Mouse (Mus musculus) right cerebral cortex, postnatal 14 days (tissue): ENCODE results near the gene Plekhb2.
A peak's percentile ranks its signal among the peaks of the same experiment; 100 is the strongest.

Source experiments
- DNase-seq: peaks from one replicate; pipeline ENCODE4 v3.0.0; 2022

The Plekhb2 gene

GRCm38 (mm10) chr1:34837951-34838689 lies 11.7 kb upstream of the Plekhb2 start:
- DNase-seq = no peak

GRCm38 (mm10) chr1:34839241-34839640 lies 10.5 kb upstream of the Plekhb2 start:
- no peak for DNase-seq

- no peak for DNase-seq
These were observed 7.9 kb upstream of the Plekhb2 start for GRCm38 (mm10) chr1:34841709-34842388.

GRCm38 (mm10) chr1:34842389-34842861 lies 7.4 kb upstream of the Plekhb2 start:
- peak; percentile 28 for DNase-seq

GRCm38 (mm10) chr1:34842887-34843618 lies 6.7 kb upstream of the Plekhb2 start, which contains the start of gene Fam168b:
Gene Fam168b (minus strand): TSS chr1:34843065.
- DNase-seq = peak; percentile 87

- no peak for DNase-seq
These were observed 2.7 kb upstream of the Plekhb2 start for GRCm38 (mm10) chr1:34847070-34847469.

GRCm38 (mm10) chr1:34850343-34851136 lies 764 bp downstream of the Plekhb2 start:
- DNase-seq = no peak

GRCm38 (mm10) chr1:34851562-34851961 lies 1.8 kb downstream of the Plekhb2 start:
- DNase-seq = no peak

GRCm38 (mm10) chr1:34852116-34852878 lies 2.5 kb downstream of the Plekhb2 start:
- DNase-seq = no peak

- DNase-seq = no peak
These were observed 4.0 kb downstream of the Plekhb2 start for GRCm38 (mm10) chr1:34853786-34854185.

- no peak for DNase-seq
These were observed 5.4 kb downstream of the Plekhb2 start for GRCm38 (mm10) chr1:34855056-34855739.

- DNase-seq = no peak
These were observed 8.9 kb downstream of the Plekhb2 start for GRCm38 (mm10) chr1:34858671-34859070.

GRCm38 (mm10) chr1:34859761-34860160 lies 10.0 kb downstream of the Plekhb2 start:
- DNase-seq = no peak

- DNase-seq = no peak
These were observed 10.4 kb downstream of the Plekhb2 start for GRCm38 (mm10) chr1:34860205-34860604.

- DNase-seq = no peak
These were observed 13.1 kb downstream of the Plekhb2 start for GRCm38 (mm10) chr1:34862877-34863276.

GRCm38 (mm10) chr1:34863323-34863722 lies 13.5 kb downstream of the Plekhb2 start:
- no peak for DNase-seq

GRCm38 (mm10) chr1:34864243-34864642 lies 14.5 kb downstream of the Plekhb2 start:
- no peak for DNase-seq

- DNase-seq = no peak
These were observed 16.1 kb downstream of the Plekhb2 start for GRCm38 (mm10) chr1:34865866-34866265.

GRCm38 (mm10) chr1:34866815-34867573 lies 17.2 kb downstream of the Plekhb2 start:
- peak; percentile 90 for DNase-seq

GRCm38 (mm10) chr1:34867574-34867955 lies 17.8 kb downstream of the Plekhb2 start:
- no peak for DNase-seq
